Mouse (Mus musculus): ENCODE measurements around the gene Trem2. TPM values are rescaled to one million over a fixed set of nuclear protein-coding genes. Genes with fewer than 3 reads are reported as not detected.

The Trem2 gene
- polyA plus RNA-seq, 1 experiment: 40.0 TPM

- Histone ChIP-seq H3K27ac (ENCODE audit: insufficient read depth, low read length) (no peak overlapping the region), H3K4me3 (ENCODE audit: insufficient read depth, low read length) (no peak overlapping the region), H3K4me1 (ENCODE audit: control insufficient read depth, insufficient read depth, low read length) (no peaks in the 10 kb centered on the region)
- TF ChIP-seq POLR2A (IDR thresholded peaks at IDR 0.05; ENCODE audit: extremely low read depth, insufficient read depth, low read length): no peak
- TF ChIP-seq CTCF (IDR thresholded peaks at IDR 0.05; ENCODE audit: extremely low read depth, insufficient read depth, low read length): no peak
Measured at GRCm38 (mm10) chr17:48385786-48386461, 39.7 kb downstream of the Trem2 start.

GRCm38 (mm10) chr17:48388666-48389065, 42.5 kb downstream of the Trem2 start:
- no peak overlapping the region for H3K4me3 ChIP-seq (ENCODE audit: insufficient read depth, low read length)
- peaks cover 7% of the 10 kb centered on the region for H3K4me1 ChIP-seq (ENCODE audit: control insufficient read depth, insufficient read depth, low read length)
- H3K27ac ChIP-seq (ENCODE audit: insufficient read depth, low read length): no peak overlapping the region
- TF ChIP-seq POLR2A (IDR thresholded peaks at IDR 0.05; ENCODE audit: extremely low read depth, insufficient read depth, low read length): no peak
- TF ChIP-seq CTCF (IDR thresholded peaks at IDR 0.05; ENCODE audit: extremely low read depth, insufficient read depth, low read length): no peak

GRCm38 (mm10) chr17:48389442-48389841, 43.2 kb downstream of the Trem2 start:
- Histone ChIP-seq H3K4me1 (ENCODE audit: control insufficient read depth, insufficient read depth, low read length) (peaks cover 7% of the 10 kb centered on the region), H3K4me3 (ENCODE audit: insufficient read depth, low read length) (no peak overlapping the region), H3K27ac (ENCODE audit: insufficient read depth, low read length) (no peak overlapping the region)
- TF ChIP-seq POLR2A (IDR thresholded peaks at IDR 0.05; ENCODE audit: extremely low read depth, insufficient read depth, low read length) (no peak), CTCF (IDR thresholded peaks at IDR 0.05; ENCODE audit: extremely low read depth, insufficient read depth, low read length) (no peak)

GRCm38 (mm10) chr17:48391446-48391845, 45.2 kb downstream of the Trem2 start:
- peaks cover 7% of the 10 kb centered on the region for H3K4me1 ChIP-seq (ENCODE audit: control insufficient read depth, insufficient read depth, low read length)
- no peak overlapping the region for H3K27ac ChIP-seq (ENCODE audit: insufficient read depth, low read length)
- no peak overlapping the region for H3K4me3 ChIP-seq (ENCODE audit: insufficient read depth, low read length)
- TF ChIP-seq POLR2A (IDR thresholded peaks at IDR 0.05; ENCODE audit: extremely low read depth, insufficient read depth, low read length) (no peak), CTCF (IDR thresholded peaks at IDR 0.05; ENCODE audit: extremely low read depth, insufficient read depth, low read length) (no peak)

GRCm38 (mm10) chr17:48392616-48393015, 46.4 kb downstream of the Trem2 start:
- Histone ChIP-seq H3K4me1 (ENCODE audit: control insufficient read depth, insufficient read depth, low read length) (peaks cover 7% of the 10 kb centered on the region), H3K27ac (ENCODE audit: insufficient read depth, low read length) (peak overlapping the region; percentile 74), H3K4me3 (ENCODE audit: insufficient read depth, low read length) (no peak overlapping the region)
- TF ChIP-seq POLR2A (IDR thresholded peaks at IDR 0.05; ENCODE audit: extremely low read depth, insufficient read depth, low read length): no peak

- TF ChIP-seq POLR2A (IDR thresholded peaks at IDR 0.05; ENCODE audit: extremely low read depth, insufficient read depth, low read length) (no peak), CTCF (IDR thresholded peaks at IDR 0.05; ENCODE audit: extremely low read depth, insufficient read depth, low read length) (no peak)
- H3K27ac ChIP-seq (ENCODE audit: insufficient read depth, low read length): no peak overlapping the region
- H3K4me3 ChIP-seq (ENCODE audit: insufficient read depth, low read length): no peak overlapping the region
- no peaks in the 10 kb centered on the region for H3K4me1 ChIP-seq (ENCODE audit: control insufficient read depth, insufficient read depth, low read length)
Measured at GRCm38 (mm10) chr17:48401710-48402109, 55.5 kb downstream of the Trem2 start.

GRCm38 (mm10) chr17:48402751-48403150, 56.5 kb downstream of the Trem2 start:
- TF ChIP-seq CTCF (IDR thresholded peaks at IDR 0.05; ENCODE audit: extremely low read depth, insufficient read depth, low read length) (no peak), POLR2A (IDR thresholded peaks at IDR 0.05; ENCODE audit: extremely low read depth, insufficient read depth, low read length) (no peak)
- no peak overlapping the region for H3K27ac ChIP-seq (ENCODE audit: insufficient read depth, low read length)
- H3K4me1 ChIP-seq (ENCODE audit: control insufficient read depth, insufficient read depth, low read length): peaks cover 2% of the 10 kb centered on the region; the same call in 1 of the 2 replicates
- H3K4me3 ChIP-seq (ENCODE audit: insufficient read depth, low read length): no peak overlapping the region

Other genes with a start within 250 kb of the Trem2 start
- not detected in 2 replicates for gene 9830107B12Rik, start 200.1 kb upstream of the Trem2 start, polyA plus RNA-seq (2012; rRNA removed)
- gene A530064D06Rik, start 179.1 kb upstream of the Trem2 start, polyA plus RNA-seq (2012; rRNA removed): not detected in 2 replicates
- 0.04 TPM in 1 of 2 replicates, not detected in the other for gene Trem1, start 113.6 kb upstream of the Trem2 start, polyA plus RNA-seq (2012; rRNA removed)
- 0.30 and 0.38 TPM in 2 replicates for gene Trem3, start 98.6 kb upstream of the Trem2 start, polyA plus RNA-seq (2012; rRNA removed)
- 0.38 and 0.55 TPM in 2 replicates for gene Treml4, start 82.1 kb upstream of the Trem2 start, polyA plus RNA-seq (2012; rRNA removed)
- 0.30 and 0.31 TPM in 2 replicates for gene Treml2, start 46.9 kb upstream of the Trem2 start, polyA plus RNA-seq (2012; rRNA removed)
- 0.08 and 0.17 TPM in 2 replicates for gene B430306N03Rik, start 30.3 kb upstream of the Trem2 start, polyA plus RNA-seq (2012; rRNA removed)
- 0.11 and 0.38 TPM in 2 replicates for gene Treml1, start 13.5 kb downstream of the Trem2 start, polyA plus RNA-seq (2012; rRNA removed)
- gene Nfya, start 63.5 kb downstream of the Trem2 start, polyA plus RNA-seq (2012; rRNA removed): 26.1 and 26.5 TPM in 2 replicates
- 19.9 and 21.7 TPM in 2 replicates for gene Oard1, start 63.6 kb downstream of the Trem2 start, polyA plus RNA-seq (2012; rRNA removed)
- gene Apobec2, start 86.5 kb downstream of the Trem2 start, polyA plus RNA-seq (2012; rRNA removed): 0.09 and 0.13 TPM in 2 replicates
- 0.29 TPM in 1 of 2 replicates, not detected in the other for gene Tspo2, start 105.1 kb downstream of the Trem2 start, polyA plus RNA-seq (2012; rRNA removed)
- gene Unc5cl, start 108.5 kb downstream of the Trem2 start, polyA plus RNA-seq (2012; rRNA removed): 0.21 and 0.23 TPM in 2 replicates

Data from cortical plate, adult 2 months (tissue).